Mouse (Mus musculus) E14TG2a.4 (cell line): ENCODE measurements around the gene Atf7ip2.
A peak's percentile ranks its signal among the peaks of the same experiment; 100 is the strongest.
"Not testable (repeated sequence)": the region's sequence is repeated elsewhere in the genome, so short reads cannot be mapped to it uniquely, and the experiment has no call there.

Source experiments
- H3K27me3 ChIP-seq: 2 replicates; pipeline ENCODE4 v1.6.1; 2014; ENCODE audit warnings: low read length, control low read depth; ENCODE audit not compliant: insufficient read depth
- H3K36me3 ChIP-seq: 2 replicates; pipeline ENCODE4 v1.6.1; 2014; ENCODE audit warnings: low read length, control low read depth; ENCODE audit not compliant: insufficient read depth
- H3K4me1 ChIP-seq: replicated peaks from 2 replicates; pipeline ENCODE4 v1.6.1; 2014; ENCODE audit warnings: low read depth, low read length, control low read depth
- H3K4me3 ChIP-seq: replicated peaks from 2 replicates; pipeline ENCODE4 v1.5.1; 2014; ENCODE audit warnings: mild to moderate bottlenecking, low read length
- H3K9me3 ChIP-seq: 2 replicates; pipeline ENCODE4 v1.6.1; 2014; ENCODE audit warnings: low read length, control low read depth
- CTCF ChIP-seq: conservative IDR thresholded peaks from 2 replicates; pipeline ENCODE4 v1.5.1; 2014; ENCODE audit warnings: low read length
- NANOG ChIP-seq: IDR thresholded peaks from 2 replicates; pipeline ENCODE4 v1.6.1; 2014; ENCODE audit warnings: borderline replicate concordance, low read length, mixed read lengths
- POU5F1 ChIP-seq: IDR thresholded peaks from 2 replicates; pipeline ENCODE4 v1.6.1; 2014; ENCODE audit warnings: low read length, borderline replicate concordance

The Atf7ip2 gene

GRCm38 (mm10) chr16:10192679-10193506 is at the start of gene Atf7ip2:
Atf7ip2 (plus strand) TSS chr16:10192712.
- no peak for TF ChIP-seq NANOG
- no peak for TF ChIP-seq POU5F1
- no peak for TF ChIP-seq CTCF
- Histone ChIP-seq H3K36me3 (peaks cover 21% of the 10 kb centered on the region), H3K9me3 (peaks cover 65% of the 10 kb centered on the region), H3K27me3 (no peaks in the 10 kb centered on the region), H3K4me3 (peak within 1 kb of the TSS; percentile 85), H3K4me1 (peaks cover 12% of the 10 kb centered on the region)

DNA sequence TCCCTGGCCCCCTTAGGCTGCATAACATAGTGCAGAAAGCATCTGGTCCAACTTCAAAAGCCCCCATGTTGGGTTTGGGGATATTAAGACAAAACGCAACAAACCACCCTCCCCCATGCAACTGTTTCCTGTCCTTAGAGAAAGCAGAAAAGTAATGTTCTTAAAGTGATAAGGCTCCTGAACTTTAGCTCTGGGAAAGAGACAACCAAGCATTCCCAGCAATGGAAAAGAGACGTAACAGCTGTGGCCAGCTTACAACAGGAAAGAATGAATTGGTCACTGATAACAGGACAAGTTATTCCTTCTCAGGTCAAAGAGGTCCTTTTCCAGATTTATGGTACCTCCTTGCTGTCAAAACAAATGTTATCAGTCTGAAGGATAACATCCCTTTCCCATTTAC is 49.3 kb upstream of the Atf7ip2 start:
- Histone ChIP-seq H3K4me1 (peaks cover 10% of the 10 kb centered on the region), H3K27me3 (no peaks in the 10 kb centered on the region; the same call in 1 of the 2 replicates), H3K4me3 (no peak overlapping the region), H3K9me3 (peaks cover 36% of the 10 kb centered on the region), H3K36me3 (no peaks in the 10 kb centered on the region)
- TF ChIP-seq NANOG: no peak
- no peak for TF ChIP-seq POU5F1
- no peak for TF ChIP-seq CTCF

DNA sequence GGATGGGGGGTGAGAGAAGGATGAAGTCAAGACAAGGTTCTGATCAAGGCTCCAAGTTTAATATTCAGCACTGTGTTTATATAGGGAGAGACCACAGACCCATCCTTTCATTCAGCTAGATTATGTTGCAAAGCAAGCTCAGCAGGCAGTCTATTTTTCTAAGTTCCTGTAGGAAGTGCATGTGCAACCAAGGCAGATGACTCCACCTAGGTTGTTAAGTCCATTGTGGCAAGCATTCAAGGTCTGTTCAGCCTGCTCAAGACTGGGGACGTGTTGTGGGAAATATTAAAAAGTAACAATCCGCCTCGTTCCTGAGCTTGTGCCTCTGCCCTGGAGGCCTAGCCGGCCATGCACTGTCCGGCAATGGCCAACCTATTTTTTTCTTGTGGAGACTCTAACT is 45.1 kb upstream of the Atf7ip2 start:
- Histone ChIP-seq H3K27me3 (0 out of 2 replicates have a peak, but pooled peaks cover 2% of the 10 kb centered on the region), H3K9me3 (peaks cover 45% of the 10 kb centered on the region), H3K4me3 (no peak overlapping the region), H3K36me3 (no peaks in the 10 kb centered on the region), H3K4me1 (peaks cover 10% of the 10 kb centered on the region)
- no peak for TF ChIP-seq CTCF
- TF ChIP-seq POU5F1: no peak
- no peak for TF ChIP-seq NANOG

DNA sequence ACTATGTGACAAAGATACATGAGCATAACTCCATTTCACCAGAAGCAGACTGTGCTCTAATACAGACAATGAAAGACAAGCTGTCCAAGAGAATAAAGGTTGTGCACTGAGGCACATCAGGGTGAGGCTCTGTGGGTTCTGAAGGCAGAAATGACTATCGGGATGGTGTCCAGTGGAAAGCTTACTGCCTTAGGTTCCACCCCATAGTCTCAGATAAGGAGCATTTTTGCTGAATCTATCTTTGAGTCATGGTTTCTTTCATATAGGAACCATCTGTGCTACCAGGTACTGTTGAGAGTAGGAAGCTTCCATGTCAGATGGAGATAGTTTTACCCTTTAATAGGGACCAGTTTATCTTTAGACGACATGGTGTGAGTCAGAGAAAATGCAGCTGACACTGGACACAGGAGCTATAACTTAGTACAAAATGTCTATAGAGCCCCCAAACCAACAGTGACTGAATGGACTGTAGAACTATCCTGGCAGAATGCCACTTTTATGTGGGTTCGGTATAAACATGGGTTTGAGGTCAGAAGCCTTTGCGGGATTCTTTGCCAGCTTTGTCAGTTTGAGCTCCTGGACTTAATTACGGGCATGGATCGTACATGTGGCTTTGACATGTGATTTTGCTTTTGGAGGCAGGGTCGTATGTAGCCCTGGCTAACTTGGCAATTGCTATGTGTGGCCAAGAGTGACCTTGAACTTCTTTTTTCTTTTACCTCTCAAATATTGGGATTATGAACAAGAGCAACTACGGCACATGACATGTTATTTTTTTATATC is 23.2 kb upstream of the Atf7ip2 start:
- Histone ChIP-seq H3K4me3 (no peak overlapping the region), H3K9me3 (peaks cover 57% of the 10 kb centered on the region), H3K27me3 (no peaks in the 10 kb centered on the region), H3K36me3 (peaks cover 26% of the 10 kb centered on the region), H3K4me1 (no peaks in the 10 kb centered on the region)
- TF ChIP-seq POU5F1: no peak
- TF ChIP-seq CTCF: no peak
- no peak for TF ChIP-seq NANOG

- peak within 1 kb of the TSS; percentile 73 for H3K4me3 ChIP-seq
- peaks cover 63% of the 10 kb centered on the region for H3K9me3 ChIP-seq
- no peaks in the 10 kb centered on the region for H3K4me1 ChIP-seq
- TF ChIP-seq POU5F1 (no peak), CTCF (no peak)
- peaks cover 33% of the 10 kb centered on the region for H3K36me3 ChIP-seq
- no peaks in the 10 kb centered on the region for H3K27me3 ChIP-seq
Measured at GRCm38 (mm10) chr16:10170005-10170404, 22.5 kb upstream of the Atf7ip2 start, which contains the start of gene Rpl39l. Rpl39l (plus strand) TSS chr16:10170226.

GRCm38 (mm10) chr16:10171276-10171675 is 21.2 kb upstream of the Atf7ip2 start:
- Histone ChIP-seq H3K4me3 (0 out of 2 replicates have a peak overlapping the region, but pooled peaks have one; percentile 73), H3K36me3 (peaks cover 38% of the 10 kb centered on the region), H3K27me3 (no peaks in the 10 kb centered on the region), H3K9me3 (peaks cover 67% of the 10 kb centered on the region), H3K4me1 (no peaks in the 10 kb centered on the region)
- TF ChIP-seq POU5F1: no peak
- no peak for TF ChIP-seq CTCF
- TF ChIP-seq NANOG: no peak

DNA sequence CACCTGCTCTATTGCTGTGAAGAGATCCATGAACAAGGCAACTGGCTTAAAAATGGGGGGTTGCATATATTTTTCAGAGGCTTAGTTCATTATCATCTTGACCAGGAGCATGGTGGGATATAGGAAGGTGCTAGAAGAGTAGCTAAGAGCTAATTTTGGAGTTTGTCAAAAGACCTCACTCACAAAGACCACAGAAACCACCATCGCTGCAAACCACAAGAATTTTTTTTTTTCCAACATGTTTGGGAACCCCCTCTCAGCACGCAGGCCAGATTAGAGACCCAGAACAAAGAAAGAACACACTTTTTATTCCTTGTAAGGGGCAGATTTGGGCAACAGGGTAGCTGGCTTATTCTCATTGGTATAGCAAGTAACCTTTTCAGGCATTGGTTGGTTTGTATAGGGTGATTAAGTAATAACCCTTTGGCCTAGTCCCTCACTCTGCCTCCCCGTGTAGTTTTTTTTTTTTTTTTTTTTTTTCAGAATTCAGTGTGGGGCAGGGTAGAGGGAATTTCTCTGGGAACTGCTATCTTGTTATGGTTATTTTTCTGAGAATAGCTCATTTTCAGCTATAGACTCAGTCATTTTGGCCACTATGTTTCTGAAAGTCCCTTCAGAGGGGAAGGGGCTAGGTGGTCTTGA is 20.2 kb upstream of the Atf7ip2 start:
- H3K4me3 ChIP-seq: no peak overlapping the region
- H3K36me3 ChIP-seq: peaks cover 38% of the 10 kb centered on the region
- TF ChIP-seq CTCF: no peak
- no peak for TF ChIP-seq NANOG
- TF ChIP-seq POU5F1: no peak
- peaks cover 76% of the 10 kb centered on the region for H3K9me3 ChIP-seq
- no peaks in the 10 kb centered on the region for H3K4me1 ChIP-seq
- no peaks in the 10 kb centered on the region for H3K27me3 ChIP-seq

DNA sequence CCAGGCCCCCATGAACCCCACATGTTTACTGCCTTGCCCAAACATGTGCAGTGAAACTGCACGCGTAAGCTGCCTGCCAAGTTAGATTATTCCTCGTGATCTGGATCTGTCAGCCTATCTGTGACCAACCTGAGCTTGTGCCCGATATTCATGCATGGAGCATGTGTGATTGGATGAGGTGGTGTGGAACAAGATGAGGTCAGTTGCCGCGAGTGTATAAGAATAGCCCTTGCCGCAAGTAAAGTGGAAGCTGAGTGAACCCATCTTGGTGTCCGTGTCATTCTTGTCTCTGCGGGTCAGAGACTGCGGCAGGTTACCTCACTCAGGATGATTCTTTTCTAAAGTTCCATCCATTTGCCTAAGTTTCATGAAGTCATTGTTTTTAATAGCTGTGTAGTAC is 5.1 kb upstream of the Atf7ip2 start:
- not testable (repeated sequence) for H3K4me1 ChIP-seq, H3K4me3 ChIP-seq, H3K36me3 ChIP-seq, H3K27me3 ChIP-seq
- H3K9me3 ChIP-seq: peaks cover 90% of the 10 kb centered on the region
